Mouse (Mus musculus) kidney, embryonic 15.5 days (tissue): Measurements from ENCODE around the gene Sh3rf3. TPM values are rescaled to one million over a fixed set of nuclear protein-coding genes. Genes with fewer than 3 reads are reported as not detected.
"Not testable (repeated sequence)": the region's sequence is repeated elsewhere in the genome, so short reads cannot be mapped to it uniquely, and the experiment has no call there.

Experiments used
- ATAC-seq: fragments of 200-750 bp; cut with Nextera tagmentation; replicated peaks from 2 replicates; pipeline ENCODE4 v1.8.0; 2017; ENCODE audit warnings: moderate TSS enrichment; ENCODE audit not compliant: low FRiP score
- H3K27ac ChIP-seq: fragments of 300-500 bp; sonication (generic); 2 replicates; pipeline ENCODE4 v1.5.1; 2015; ENCODE audit warnings: mild to moderate bottlenecking, inconsistent platforms
- H3K27me3 ChIP-seq: fragments of 300-500 bp; sonication (generic); 2 replicates; pipeline ENCODE4 v1.6.1; 2015; ENCODE audit warnings: inconsistent platforms
- H3K36me3 ChIP-seq: fragments of 300-500 bp; sonication (generic); 2 replicates; pipeline ENCODE4 v1.6.1; 2015; ENCODE audit warnings: inconsistent platforms
- H3K4me1 ChIP-seq: fragments of 300-500 bp; sonication (generic); 2 replicates; pipeline ENCODE4 v1.6.1; 2015; ENCODE audit warnings: inconsistent platforms
- H3K4me2 ChIP-seq: fragments of 300-500 bp; sonication (generic); 2 replicates; pipeline ENCODE4 v1.6.1; 2015; ENCODE audit warnings: moderate library complexity, mild to moderate bottlenecking, inconsistent platforms
- H3K4me3 ChIP-seq: fragments of 300-500 bp; sonication (generic); replicated peaks from 2 replicates; pipeline ENCODE4 v1.5.1; 2015; ENCODE audit warnings: mild to moderate bottlenecking, inconsistent platforms
- H3K9ac ChIP-seq: fragments of 300-500 bp; sonication (generic); 2 replicates; pipeline ENCODE4 v1.6.1; 2015; ENCODE audit warnings: mild to moderate bottlenecking, inconsistent platforms
- H3K9me3 ChIP-seq: fragments of 300-500 bp; sonication (generic); replicated peaks from 2 replicates; pipeline ENCODE4 v1.6.1; 2016; ENCODE audit warnings: inconsistent platforms
- WGBS: fragments of 180-500 bp; shearing (Covaris S2); methylation state at CpG from one replicate; pipeline ENCODE4 v1.1.7; 2015; ENCODE audit warnings: mixed read lengths; 5-methylcytosine and 5-hydroxymethylcytosine counted together
- polyA plus RNA-seq: library from polyadenylated mRNA; unstranded; fragments of >200 nt; fragmentation: Nextera tagmentation; extraction: Ambion mirVana; gene quantifications from 2 replicates; pipeline ENCODE4 v1.2.1, GENCODE M21; 2015

Sh3rf3 gene
- polyA plus RNA-seq, 1 experiment from 2014 or later, result 1.3 TPM

DNA sequence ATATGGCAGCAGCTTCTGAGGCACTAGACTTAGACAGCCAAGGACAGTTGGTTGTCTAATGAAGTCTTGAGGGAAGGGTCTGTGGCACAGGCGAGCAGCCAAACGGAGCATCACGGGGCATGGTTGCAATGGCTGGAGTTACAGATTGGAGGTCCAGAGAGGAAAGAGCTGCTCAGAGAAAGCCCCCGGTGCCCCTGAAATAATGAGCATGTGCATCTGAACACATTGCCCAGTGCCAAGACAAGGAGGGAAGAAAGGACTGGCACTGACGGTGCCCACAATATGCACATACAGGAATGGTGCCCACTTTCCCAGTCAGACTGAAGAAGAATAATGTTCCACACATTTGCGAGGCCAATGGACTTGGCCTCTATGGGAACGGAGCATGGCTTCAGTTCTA, 278.8 kb downstream of the Sh3rf3 start:
- no peak overlapping the region for H3K27ac ChIP-seq
- H3K36me3 ChIP-seq, result no peaks in the 10 kb centered on the region
- no peaks in the 10 kb centered on the region for H3K27me3 ChIP-seq
- ATAC-seq, result no peak
- 0 out of 2 replicates have a peak, but pooled peaks cover 7% of the 10 kb centered on the region for H3K4me1 ChIP-seq
- no peak overlapping the region for H3K4me3 ChIP-seq
- 92% methylated on average over 7 of the region's 7 CpGs for WGBS
- H3K9me3 ChIP-seq, result no peaks in the 10 kb centered on the region
- no peak overlapping the region for H3K9ac ChIP-seq
- no peak overlapping the region for H3K4me2 ChIP-seq

DNA sequence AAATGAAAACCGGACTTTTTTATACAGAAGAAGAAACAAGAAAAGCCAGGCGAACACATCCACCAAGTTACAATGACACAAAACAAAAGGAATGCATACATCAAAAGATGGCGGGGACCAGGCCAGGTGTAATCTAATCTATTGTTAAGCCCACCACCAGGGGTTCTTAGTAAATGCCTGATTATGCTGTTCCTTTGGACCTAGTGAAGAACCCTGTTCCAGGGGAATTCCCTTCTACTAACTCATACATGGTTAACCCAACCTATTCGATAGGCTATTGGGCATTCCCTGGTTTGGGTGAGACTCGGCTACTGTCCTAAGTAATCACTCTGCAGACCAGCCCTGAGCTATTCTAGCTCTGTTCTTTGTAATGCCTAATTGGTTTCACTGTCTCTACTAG, 289.9 kb downstream of the Sh3rf3 start:
- ATAC-seq, H3K9ac ChIP-seq, H3K4me1 ChIP-seq, H3K36me3 ChIP-seq, H3K4me2 ChIP-seq, H3K27me3 ChIP-seq, H3K27ac ChIP-seq, H3K9me3 ChIP-seq, H3K4me3 ChIP-seq: not testable (repeated sequence)
- WGBS, result 93% methylated on average over 5 of the region's 5 CpGs

DNA sequence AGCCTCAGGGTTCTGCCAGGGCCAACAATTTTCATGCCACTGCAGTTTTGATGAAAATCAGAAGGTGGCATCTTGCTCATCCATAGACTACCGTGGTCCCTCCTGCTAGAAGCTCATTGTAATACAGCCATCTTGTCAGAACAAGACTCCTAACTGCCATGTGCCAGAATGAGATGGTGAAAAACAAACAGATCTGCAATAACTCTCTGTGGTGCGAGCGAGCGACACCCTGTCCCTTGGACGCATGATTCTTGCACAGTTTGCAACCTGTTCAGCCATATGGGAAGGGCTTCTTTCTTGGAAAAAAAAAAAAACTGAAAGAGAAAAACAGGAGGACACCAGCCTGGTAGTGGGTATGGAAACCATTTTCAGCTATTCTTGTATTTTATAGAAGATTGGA, 291.5 kb downstream of the Sh3rf3 start:
- no peak overlapping the region for H3K9ac ChIP-seq
- no peak overlapping the region for H3K4me2 ChIP-seq
- no peaks in the 10 kb centered on the region for H3K36me3 ChIP-seq
- no peak overlapping the region for H3K27ac ChIP-seq
- no peaks in the 10 kb centered on the region for H3K27me3 ChIP-seq
- no peaks in the 10 kb centered on the region for H3K9me3 ChIP-seq
- 84% methylated on average over 5 of the region's 5 CpGs for WGBS
- no peaks in the 10 kb centered on the region for H3K4me1 ChIP-seq
- H3K4me3 ChIP-seq, result no peak overlapping the region
- no peak for ATAC-seq

DNA sequence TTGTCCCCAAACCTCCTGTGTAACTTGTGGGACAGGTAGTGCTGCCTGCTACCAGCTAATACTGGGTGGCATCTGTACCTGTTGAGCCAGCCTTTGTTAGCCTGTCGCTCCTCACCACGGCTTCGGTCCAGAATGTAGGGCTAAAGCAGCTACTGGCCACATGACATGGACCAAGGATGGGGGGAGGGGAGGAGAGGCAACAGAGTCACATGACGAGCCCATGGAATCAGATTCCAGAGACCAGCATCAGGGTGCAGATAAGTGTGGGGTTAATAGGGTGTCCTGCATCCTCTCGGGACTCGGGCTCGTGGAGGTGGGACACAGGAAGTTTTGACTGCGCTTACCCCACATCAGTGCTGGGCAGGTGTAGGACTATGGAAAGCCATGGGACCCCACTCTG, 292.7 kb downstream of the Sh3rf3 start:
- 0 out of 2 replicates have a peak, but pooled peaks have one; percentile 7 for ATAC-seq
- no peak overlapping the region for H3K4me2 ChIP-seq
- H3K36me3 ChIP-seq, result no peaks in the 10 kb centered on the region
- H3K4me3 ChIP-seq, result no peak overlapping the region
- no peaks in the 10 kb centered on the region for H3K9me3 ChIP-seq
- no peak overlapping the region for H3K9ac ChIP-seq
- H3K27me3 ChIP-seq, result no peaks in the 10 kb centered on the region
- 85% methylated on average over 8 of the region's 8 CpGs for WGBS
- no peak overlapping the region for H3K27ac ChIP-seq
- H3K4me1 ChIP-seq, result no peaks in the 10 kb centered on the region

DNA sequence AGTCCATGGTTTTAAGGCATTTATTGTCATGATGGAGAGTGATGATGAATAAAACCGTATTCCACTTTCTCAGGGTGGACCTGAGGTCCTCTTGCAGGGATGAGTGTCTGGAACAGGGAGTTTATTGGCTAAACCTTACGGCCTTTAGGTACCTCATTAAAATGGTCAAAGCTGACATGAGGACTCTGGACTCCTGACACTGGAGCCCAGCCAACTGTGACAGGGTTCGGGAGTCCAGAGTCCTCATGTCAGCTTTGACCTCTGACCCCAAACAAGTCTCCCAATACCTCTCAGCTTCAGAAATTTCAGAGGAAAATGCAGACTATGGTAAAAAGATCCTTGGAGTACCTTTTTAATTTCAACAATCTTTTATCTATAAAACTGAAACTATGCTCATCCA, 293.5 kb downstream of the Sh3rf3 start:
- Histone ChIP-seq H3K9ac (no peak overlapping the region), H3K27me3 (no peaks in the 10 kb centered on the region), H3K4me1 (no peaks in the 10 kb centered on the region), H3K4me3 (no peak overlapping the region), H3K4me2 (no peak overlapping the region), H3K27ac (no peak overlapping the region), H3K36me3 (no peaks in the 10 kb centered on the region), H3K9me3 (no peaks in the 10 kb centered on the region)
- ATAC-seq, result no peak
- 55% methylated on average over 3 of the region's 3 CpGs for WGBS

GRCm38 (mm10) chr10:59109015-59109414, 295.9 kb downstream of the Sh3rf3 start:
- no peaks in the 10 kb centered on the region for H3K36me3 ChIP-seq
- no peaks in the 10 kb centered on the region for H3K4me1 ChIP-seq
- no peak overlapping the region for H3K27ac ChIP-seq
- ATAC-seq, result no peak; the same call in 1 of the 2 replicates
- no peaks in the 10 kb centered on the region for H3K9me3 ChIP-seq
- 30% methylated on average over 2 of the region's 2 CpGs for WGBS
- H3K27me3 ChIP-seq, result no peaks in the 10 kb centered on the region
- no peak overlapping the region for H3K9ac ChIP-seq
- no peak overlapping the region for H3K4me3 ChIP-seq
- no peak overlapping the region for H3K4me2 ChIP-seq

GRCm38 (mm10) chr10:59110386-59110785, 297.2 kb downstream of the Sh3rf3 start:
- WGBS, result 88% methylated on average over 7 of the region's 7 CpGs
- 0 out of 2 replicates have a peak, but pooled peaks cover 5% of the 10 kb centered on the region for H3K4me1 ChIP-seq
- no peak overlapping the region for H3K27ac ChIP-seq
- H3K36me3 ChIP-seq, result no peaks in the 10 kb centered on the region
- H3K9ac ChIP-seq, result no peak overlapping the region
- ATAC-seq, result no peak
- H3K9me3 ChIP-seq, result no peaks in the 10 kb centered on the region
- no peak overlapping the region for H3K4me3 ChIP-seq
- H3K4me2 ChIP-seq, result no peak overlapping the region
- no peaks in the 10 kb centered on the region for H3K27me3 ChIP-seq

DNA sequence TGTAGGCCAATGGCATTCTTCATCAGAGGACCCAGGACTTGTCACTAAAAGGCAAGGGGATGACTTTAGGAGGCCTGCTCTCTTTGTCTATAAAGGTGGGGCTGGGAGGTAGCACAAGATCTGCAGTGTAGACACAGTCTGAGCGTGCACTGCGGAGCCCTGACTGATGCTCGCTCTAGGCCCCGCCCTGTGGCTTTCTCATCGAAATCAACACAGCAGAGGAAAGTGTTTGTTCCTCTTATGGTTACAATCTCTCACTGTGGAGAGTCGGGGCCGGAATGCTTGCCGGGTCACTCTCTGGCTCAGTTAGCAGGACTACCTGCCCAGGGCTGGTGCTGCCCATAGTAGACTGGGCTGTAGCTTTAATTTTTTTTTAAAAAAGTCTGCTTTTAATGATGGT, 299.6 kb downstream of the Sh3rf3 start:
- H3K4me2 ChIP-seq, result no peak overlapping the region
- H3K9me3 ChIP-seq, result no peaks in the 10 kb centered on the region
- 89% methylated on average over 8 of the region's 8 CpGs for WGBS
- ATAC-seq, result no peak
- H3K27ac ChIP-seq, result no peak overlapping the region
- H3K4me3 ChIP-seq, result no peak overlapping the region
- no peaks in the 10 kb centered on the region for H3K36me3 ChIP-seq
- H3K4me1 ChIP-seq, result 0 out of 2 replicates have a peak, but pooled peaks cover 5% of the 10 kb centered on the region
- H3K9ac ChIP-seq, result no peak overlapping the region
- H3K27me3 ChIP-seq, result no peaks in the 10 kb centered on the region

DNA sequence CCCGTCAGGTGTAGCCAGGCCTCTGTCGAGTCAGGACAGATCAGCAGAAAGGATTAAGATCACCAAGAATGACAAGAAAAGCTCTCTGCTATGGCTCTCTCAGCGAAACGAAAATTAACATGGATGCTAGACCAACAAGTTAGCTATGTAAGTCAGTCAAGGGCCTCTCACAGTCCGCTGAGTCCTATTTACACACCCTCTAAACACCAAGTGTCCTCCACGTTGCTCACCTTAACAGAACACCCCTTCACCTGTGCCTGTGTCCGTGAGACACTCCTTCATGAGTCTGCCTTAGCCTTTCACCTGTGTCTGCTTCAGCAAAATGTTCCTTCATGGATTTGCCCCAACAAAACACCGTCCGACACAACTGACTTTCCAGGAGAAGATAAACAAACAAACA, 300.2 kb downstream of the Sh3rf3 start:
- Histone ChIP-seq H3K4me2 (no peak overlapping the region), H3K9me3 (no peaks in the 10 kb centered on the region), H3K4me3 (no peak overlapping the region), H3K36me3 (no peaks in the 10 kb centered on the region), H3K4me1 (0 out of 2 replicates have a peak, but pooled peaks cover 5% of the 10 kb centered on the region), H3K9ac (no peak overlapping the region), H3K27ac (no peak overlapping the region), H3K27me3 (no peaks in the 10 kb centered on the region)
- ATAC-seq, result no peak
- 88% methylated on average over 9 of the region's 9 CpGs for WGBS

DNA sequence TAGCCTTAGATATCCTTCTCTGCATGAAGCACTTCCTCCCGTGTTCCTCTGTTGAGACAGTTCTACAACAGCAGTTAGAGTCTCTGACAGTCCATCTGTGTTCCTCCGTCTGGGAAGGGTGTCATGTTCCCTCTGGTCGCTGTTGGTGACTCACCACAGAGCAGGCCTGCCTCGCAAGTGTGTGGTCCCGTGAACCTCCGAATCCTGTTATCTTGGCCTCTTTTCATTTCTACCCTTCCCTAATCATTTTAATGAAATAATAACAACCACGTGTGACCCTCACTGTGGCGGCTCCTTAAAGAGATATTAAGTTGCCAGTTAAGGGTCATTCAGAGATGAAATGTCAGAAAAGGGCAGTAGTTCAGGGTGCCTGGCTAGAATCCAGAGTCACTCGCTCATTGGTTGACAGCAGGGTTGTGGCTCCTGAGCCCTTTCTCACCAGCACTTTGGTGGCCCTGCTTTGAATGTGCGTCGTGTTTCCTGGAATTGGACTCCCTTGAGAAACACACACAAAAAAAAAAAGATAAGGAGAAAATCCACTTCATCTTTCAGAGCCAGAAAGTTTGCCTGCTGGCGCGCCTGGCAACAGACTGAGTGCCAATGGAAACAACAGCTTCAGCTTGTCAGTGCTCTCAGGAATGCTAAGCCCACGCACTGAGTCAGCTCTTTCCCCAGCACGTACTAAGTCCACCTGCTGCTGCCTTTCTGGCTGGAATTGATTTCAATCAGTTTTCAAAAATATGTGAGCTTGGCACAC, 301.6 kb downstream of the Sh3rf3 start:
- Histone ChIP-seq H3K4me1 (0 out of 2 replicates have a peak, but pooled peaks cover 5% of the 10 kb centered on the region), H3K36me3 (no peaks in the 10 kb centered on the region), H3K27me3 (no peaks in the 10 kb centered on the region), H3K27ac (no peak overlapping the region), H3K9ac (no peak overlapping the region), H3K9me3 (no peaks in the 10 kb centered on the region), H3K4me3 (no peak overlapping the region), H3K4me2 (no peak overlapping the region)
- WGBS, result 27% methylated on average over 15 of the region's 15 CpGs
- ATAC-seq, result peak; percentile 76

GRCm38 (mm10) chr10:59115691-59116090, 302.5 kb downstream of the Sh3rf3 start:
- Histone ChIP-seq H3K27ac (no peak overlapping the region), H3K9me3 (no peaks in the 10 kb centered on the region), H3K4me1 (0 out of 2 replicates have a peak, but pooled peaks cover 5% of the 10 kb centered on the region), H3K4me2 (no peak overlapping the region), H3K9ac (no peak overlapping the region), H3K4me3 (no peak overlapping the region), H3K27me3 (no peaks in the 10 kb centered on the region), H3K36me3 (no peaks in the 10 kb centered on the region)
- ATAC-seq, result no peak
- 89% methylated on average over 2 of the region's 2 CpGs for WGBS

- Histone ChIP-seq H3K27ac (no peak overlapping the region), H3K36me3 (no peaks in the 10 kb centered on the region), H3K9ac (no peak overlapping the region), H3K4me2 (no peak overlapping the region), H3K27me3 (no peaks in the 10 kb centered on the region), H3K4me1 (0 out of 2 replicates have a peak, but pooled peaks cover 5% of the 10 kb centered on the region), H3K4me3 (no peak overlapping the region), H3K9me3 (no peaks in the 10 kb centered on the region)
- ATAC-seq, result no peak
- WGBS, result 63% methylated on average over 9 of the region's 9 CpGs
Measured at GRCm38 (mm10) chr10:59116331-59116730, 303.2 kb downstream of the Sh3rf3 start.

- Histone ChIP-seq H3K27me3 (no peaks in the 10 kb centered on the region), H3K9ac (no peak overlapping the region), H3K4me1 (0 out of 2 replicates have a peak, but pooled peaks cover 5% of the 10 kb centered on the region), H3K4me2 (no peak overlapping the region), H3K27ac (no peak overlapping the region), H3K36me3 (no peaks in the 10 kb centered on the region), H3K9me3 (no peaks in the 10 kb centered on the region), H3K4me3 (no peak overlapping the region)
- WGBS, result 78% methylated on average over 5 of the region's 5 CpGs
- no peak for ATAC-seq
Measured at GRCm38 (mm10) chr10:59117555-59117954, 304.4 kb downstream of the Sh3rf3 start.
